Mouse (Mus musculus) CH12.LX (cell line): ENCODE measurements around the gene Cyp4a14. TPM values are rescaled to one million over a fixed set of nuclear protein-coding genes. Genes with fewer than 3 reads are reported as not detected.

Source experiments
- DNase-seq: peaks from one replicate; pipeline ENCODE4 v3.0.0-alpha.2; 2013; ENCODE audit errors: extremely low read depth
- H3K27ac ChIP-seq: 2 replicates; pipeline ENCODE4 v1.5.1; 2012; ENCODE audit warnings: low read depth, mild to moderate bottlenecking, control low read depth, moderate library complexity; ENCODE audit not compliant: insufficient read depth
- H3K27me3 ChIP-seq: replicated peaks from 2 replicates; pipeline ENCODE3; 2012; ENCODE audit warnings: inconsistent platforms
- H3K36me3 ChIP-seq, 2 experiments: replicated peaks in 1 of 2; 2 replicates each; pipeline versions ENCODE3 to v1.6.1; 2012; ENCODE audit warnings: inconsistent platforms in 1 of 2, low read length in 1 of 2, mild to moderate bottlenecking in 1 of 2, mixed read lengths in 1 of 2, moderate library complexity in 1 of 2; ENCODE audit not compliant: control insufficient read depth in 1 of 2, insufficient read depth in 1 of 2
- H3K4me1 ChIP-seq, 2 experiments: 2 replicates each; pipeline ENCODE4 v1.6.1; 2012; ENCODE audit warnings: inconsistent platforms in 1 of 2, moderate library complexity in 1 of 2; ENCODE audit not compliant: insufficient read depth in 2 of 2, control insufficient read depth in 1 of 2
- H3K4me2 ChIP-seq: 2 replicates; pipeline ENCODE4 v1.6.1; 2012; ENCODE audit warnings: low read depth, mild to moderate bottlenecking, control low read depth; ENCODE audit not compliant: poor library complexity, insufficient read depth, severe bottlenecking
- H3K4me3 ChIP-seq, 3 experiments: fragments of 150-350 bp in 1 of 3; sonication (generic) in 1 of 3; replicated peaks in 1 of 3; 2 replicates each; pipeline versions ENCODE3 to v1.5.1; 2011 to 2012; ENCODE audit warnings: low read depth in 2 of 3, low read length in 2 of 3, mild to moderate bottlenecking in 2 of 3, moderate library complexity in 2 of 3, control low read depth in 1 of 3, improper control_type of control experiment in 1 of 3, inconsistent platforms in 1 of 3, mixed read lengths in 1 of 3; ENCODE audit not compliant: poor library complexity in 1 of 3
- H3K79me2 ChIP-seq: replicated peaks from 2 replicates; pipeline ENCODE4 v1.6.1; 2012; ENCODE audit warnings: mild to moderate bottlenecking, moderate library complexity; ENCODE audit not compliant: control insufficient read depth, poor library complexity, insufficient read depth, severe bottlenecking; ENCODE audit errors: extremely low read depth
- H3K9ac ChIP-seq: 2 replicates; pipeline ENCODE4 v1.6.1; 2012; ENCODE audit warnings: low read depth, mild to moderate bottlenecking, control low read depth, moderate library complexity; ENCODE audit not compliant: insufficient read depth
- H3K9me3 ChIP-seq: replicated peaks from 2 replicates; pipeline ENCODE3; 2012; ENCODE audit warnings: low read length, inconsistent platforms, mixed read lengths
- CHD2 ChIP-seq: IDR thresholded peaks from 2 replicates; pipeline ENCODE4 v1.6.1; 2011; ENCODE audit warnings: low read length, improper control_type of control experiment
- CTCF ChIP-seq, 2 experiments: IDR thresholded peaks in 1 of 2; conservative IDR thresholded peaks in 1 of 2; 2 replicates each; pipeline ENCODE4 v1.5.1; 2011 to 2012; ENCODE audit warnings: low read depth in 2 of 2, low read length in 2 of 2, improper control_type of control experiment in 1 of 2, inconsistent platforms in 1 of 2, mild to moderate bottlenecking in 1 of 2, moderate library complexity in 1 of 2
- ELF1 ChIP-seq: IDR thresholded peaks from 2 replicates; pipeline ENCODE4 v1.6.1; 2014; ENCODE audit warnings: low read depth, mild to moderate bottlenecking, inconsistent platforms, low read length, improper control_type of control experiment
- HCFC1 ChIP-seq: IDR thresholded peaks from 2 replicates; pipeline ENCODE4 v1.6.1; 2012; ENCODE audit warnings: low read depth, mild to moderate bottlenecking, inconsistent platforms, low read length, improper control_type of control experiment
- IRF4 ChIP-seq: IDR thresholded peaks from 2 replicates; pipeline ENCODE4 v1.6.1; 2014; ENCODE audit warnings: low read depth, mild to moderate bottlenecking, inconsistent platforms, low read length, improper control_type of control experiment
- JUND ChIP-seq: conservative IDR thresholded peaks from 2 replicates; pipeline ENCODE4 v1.6.1; 2011; ENCODE audit warnings: low read depth, low read length, improper control_type of control experiment
- MAX ChIP-seq: IDR thresholded peaks from 2 replicates; pipeline ENCODE4 v1.6.1; 2011; ENCODE audit warnings: low read length, improper control_type of control experiment
- MXI1 ChIP-seq: IDR thresholded peaks from 2 replicates; pipeline ENCODE4 v1.6.1; 2011; ENCODE audit warnings: mild to moderate bottlenecking, low read depth, low read length, improper control_type of control experiment
- RAD21 ChIP-seq: IDR thresholded peaks from 2 replicates; pipeline ENCODE4 v1.6.1; 2011; ENCODE audit warnings: low read depth, mild to moderate bottlenecking, low read length, improper control_type of control experiment, moderate library complexity
- RCOR1 ChIP-seq: conservative IDR thresholded peaks from 2 replicates; pipeline ENCODE4 v1.6.1; 2012; ENCODE audit warnings: low read depth, mild to moderate bottlenecking, inconsistent platforms, low read length, improper control_type of control experiment
- SIN3A ChIP-seq: IDR thresholded peaks from 2 replicates; pipeline ENCODE4 v1.6.1; 2012; ENCODE audit warnings: low read length, improper control_type of control experiment, inconsistent platforms
- TBP ChIP-seq: conservative IDR thresholded peaks from 2 replicates; pipeline ENCODE4 v1.6.1; 2011; ENCODE audit warnings: low read depth, low read length, improper control_type of control experiment
- dilution Hi-C: fragments of 300-500 bp; cut with MboI; formaldehyde crosslinking; loops from 2 replicates; pipeline ENCODE4 v1.14.3; 2020; ENCODE audit warnings: low sequenced_read_pairs; ENCODE audit not compliant: extremely low pct_unique_long_range_greater_than_20kb, extremely low pct_ligation_motif_present
- in situ Hi-C: fragments of 300-500 bp; cut with MboI; formaldehyde crosslinking; loops from 3 replicates; pipeline ENCODE4 v1.14.3; 2019; ENCODE audit warnings: low sequenced_read_pairs, low pct_ligation_motif_present, low pct_unique_long_range_greater_than_20kb, mixed read lengths
- polyA plus RNA-seq: library from polyadenylated mRNA; unstranded; fragments of >175 nt; gene quantifications from 2 replicates; pipeline ENCODE4 v1.2.1, GENCODE M21; 2012; ENCODE audit warnings: low read depth; ENCODE audit not compliant: insufficient read length
- total RNA-seq, 2 experiments: library from RNA; depleted of rRNA; stranded (reverse); fragments of 300-350 nt in 1 of 2; fragments of >200 nt in 1 of 2; gene quantifications; 2 replicates each; pipeline ENCODE4 v1.2.3; 2012 to 2014

Cyp4a14 gene
- total and polyA plus RNA-seq, 3 experiments, result not detected

- Histone ChIP-seq H3K4me3 (no peak overlapping the region), H3K36me3 (no peaks in the 10 kb centered on the region), H3K79me2 (no peaks in the 10 kb centered on the region), H3K9ac (no peak overlapping the region), H3K27me3 (peaks cover 33% of the 10 kb centered on the region), H3K9me3 (no peaks in the 10 kb centered on the region), H3K4me1 (peaks cover 0 to 4% of the 10 kb centered on the region in 2 experiments; a peak in 1 of 4 replicates), H3K27ac (no peak overlapping the region), H3K4me2 (no peak overlapping the region)
- no peak for TF ChIP-seq JUND
- TF ChIP-seq CHD2, result no peak
- TF ChIP-seq IRF4, result no peak
- TF ChIP-seq TBP, result no peak
- no peak for TF ChIP-seq ELF1
- no peak for TF ChIP-seq CTCF (conservative IDR thresholded peaks at IDR 0.05 in 1 of 2, IDR thresholded peaks at IDR 0.05 in 1 of 2; ENCODE audit: low read depth in 2 of 2, low read length in 2 of 2)
- TF ChIP-seq MXI1, result no peak
- TF ChIP-seq RAD21, result no peak
- no peak for TF ChIP-seq MAX
- no peak for TF ChIP-seq HCFC1
- TF ChIP-seq RCOR1, result no peak
- TF ChIP-seq SIN3A, result no peak
- in situ Hi-C loops (no loop called here), dilution Hi-C loops (no loop called here)
- no peak for DNase-seq
Measured at GRCm38 (mm10) chr4:115450577-115451137, 45.3 kb downstream of the Cyp4a14 start.

Other genes starting within 250 kb of the Cyp4a14 start
- gene Cyp4a12a, start 197.1 kb downstream of the Cyp4a14 start, total RNA-seq (2012; rRNA removed), result not detected in 2 replicates
- not detected in 2 replicates for gene Cyp4a12a, start 197.1 kb downstream of the Cyp4a14 start, total RNA-seq (2014; rRNA removed)
- gene Cyp4a12a, start 197.1 kb downstream of the Cyp4a14 start, polyA plus RNA-seq, result not detected in 2 replicates
- gene Cyp4a12b, start 84.5 kb downstream of the Cyp4a14 start, total RNA-seq (2012; rRNA removed), result not detected in 2 replicates
- not detected in 2 replicates for gene Cyp4a12b, start 84.5 kb downstream of the Cyp4a14 start, total RNA-seq (2014; rRNA removed)
- gene Cyp4a12b, start 84.5 kb downstream of the Cyp4a14 start, polyA plus RNA-seq, result not detected in 2 replicates
- not detected in 2 replicates for gene Cyp4a30b, start 43.5 kb downstream of the Cyp4a14 start, total RNA-seq (2012; rRNA removed)
- gene Cyp4a30b, start 43.5 kb downstream of the Cyp4a14 start, total RNA-seq (2014; rRNA removed), result not detected in 2 replicates
- not detected in 2 replicates for gene Cyp4a30b, start 43.5 kb downstream of the Cyp4a14 start, polyA plus RNA-seq
- not detected in 2 replicates for gene Cyp4a10, start 22.1 kb upstream of the Cyp4a14 start, total RNA-seq (2012; rRNA removed)
- gene Cyp4a10, start 22.1 kb upstream of the Cyp4a14 start, total RNA-seq (2014; rRNA removed), result not detected in 2 replicates
- not detected in 2 replicates for gene Cyp4a10, start 22.1 kb upstream of the Cyp4a14 start, polyA plus RNA-seq
- not detected in 2 replicates for gene Cyp4a31, start 67.5 kb upstream of the Cyp4a14 start, total RNA-seq (2012; rRNA removed)
- not detected in 2 replicates for gene Cyp4a31, start 67.5 kb upstream of the Cyp4a14 start, total RNA-seq (2014; rRNA removed)
- gene Cyp4a31, start 67.5 kb upstream of the Cyp4a14 start, polyA plus RNA-seq, result not detected in 2 replicates
- gene Cyp4a32, start 104.8 kb upstream of the Cyp4a14 start, total RNA-seq (2012; rRNA removed), result not detected in 2 replicates
- gene Cyp4a32, start 104.8 kb upstream of the Cyp4a14 start, total RNA-seq (2014; rRNA removed), result not detected in 2 replicates
- not detected in 2 replicates for gene Cyp4a32, start 104.8 kb upstream of the Cyp4a14 start, polyA plus RNA-seq
- gene Cyp4b1, start 151.6 kb upstream of the Cyp4a14 start, total RNA-seq (2012; rRNA removed), result not detected in 2 replicates
- gene Cyp4b1, start 151.6 kb upstream of the Cyp4a14 start, total RNA-seq (2014; rRNA removed), result not detected in 2 replicates
- not detected in 2 replicates for gene Cyp4b1, start 151.6 kb upstream of the Cyp4a14 start, polyA plus RNA-seq
- gene Efcab14, start 241.6 kb upstream of the Cyp4a14 start, total RNA-seq (2012; rRNA removed), result 12.3 and 12.9 TPM in 2 replicates
- 12.4 and 13.5 TPM in 2 replicates for gene Efcab14, start 241.6 kb upstream of the Cyp4a14 start, total RNA-seq (2014; rRNA removed)
- 18.3 and 23.0 TPM in 2 replicates for gene Efcab14, start 241.6 kb upstream of the Cyp4a14 start, polyA plus RNA-seq